Mouse (Mus musculus) lung, postnatal 0 days (tissue): Measurements from ENCODE around the gene Efnb2. TPM values are rescaled to one million over a fixed set of nuclear protein-coding genes. Genes with fewer than 3 reads are reported as not detected.

Experiments used
- ATAC-seq: fragments of 200-750 bp; cut with Nextera tagmentation; 2 replicates; pipeline ENCODE4 v1.8.0; 2017; ENCODE audit warnings: moderate library complexity
- DNase-seq: peaks from one replicate; pipeline ENCODE4 v3.0.0-alpha.2; 2016; ENCODE audit warnings: low spot score
- H3K27ac ChIP-seq: fragments of 300-500 bp; sonication (generic); 2 replicates; pipeline ENCODE4 v1.5.1; 2014; ENCODE audit warnings: antibody characterized with exemption, mild to moderate bottlenecking, low read length, mixed read lengths
- H3K27me3 ChIP-seq: fragments of 300-500 bp; sonication (generic); replicated peaks from 2 replicates; pipeline ENCODE4 v1.6.1; 2014; ENCODE audit warnings: low read length, mixed read lengths; ENCODE audit not compliant: insufficient read depth
- H3K36me3 ChIP-seq: fragments of 300-500 bp; sonication (generic); 2 replicates; pipeline ENCODE4 v1.6.1; 2014; ENCODE audit warnings: low read length, mixed read lengths; ENCODE audit not compliant: insufficient read depth
- H3K4me1 ChIP-seq: fragments of 300-500 bp; sonication (generic); 2 replicates; pipeline ENCODE4 v1.6.1; 2014; ENCODE audit warnings: antibody characterized with exemption, low read depth, low read length, mixed read lengths; ENCODE audit not compliant: insufficient read depth
- H3K4me2 ChIP-seq: fragments of 300-500 bp; sonication (generic); replicated peaks from 2 replicates; pipeline ENCODE4 v1.6.1; 2014; ENCODE audit warnings: low read depth, mild to moderate bottlenecking, low read length, moderate library complexity, mixed read lengths
- H3K4me3 ChIP-seq: fragments of 300-500 bp; sonication (generic); 2 replicates; pipeline ENCODE4 v1.5.1; 2014; ENCODE audit warnings: low read depth, low read length
- H3K9ac ChIP-seq: fragments of 300-500 bp; sonication (generic); replicated peaks from 2 replicates; pipeline ENCODE4 v1.6.1; 2014; ENCODE audit warnings: low read depth, mild to moderate bottlenecking
- H3K9me3 ChIP-seq: fragments of 300-500 bp; sonication (generic); 2 replicates; pipeline ENCODE4 v1.6.1; 2016; ENCODE audit warnings: low read length, mixed read lengths
- CTCF ChIP-seq: IDR thresholded peaks from 2 replicates; pipeline ENCODE4 v1.5.1; 2016; ENCODE audit warnings: antibody characterized with exemption, mild to moderate bottlenecking
- EP300 ChIP-seq: IDR thresholded peaks from 2 replicates; pipeline ENCODE4 v1.6.1; 2016; ENCODE audit warnings: antibody characterized with exemption, mild to moderate bottlenecking, control low read depth
- WGBS: fragments of 180-500 bp; shearing (Covaris S2); extraction: QIAGEN DNeasy Blood & Tissue Kit; methylation state at CpG from one replicate; pipeline ENCODE4 v1.1.7; 2014; 5-methylcytosine and 5-hydroxymethylcytosine counted together
- polyA plus RNA-seq: library from polyadenylated mRNA; unstranded; fragments of >200 nt; fragmentation: Nextera tagmentation; extraction: Ambion mirVana; gene quantifications from 2 replicates; pipeline ENCODE4 v1.2.1, GENCODE M21; 2015

The Efnb2 gene
- polyA plus RNA-seq, 1 experiment from 2014 or later = 26.7 TPM

DNA sequence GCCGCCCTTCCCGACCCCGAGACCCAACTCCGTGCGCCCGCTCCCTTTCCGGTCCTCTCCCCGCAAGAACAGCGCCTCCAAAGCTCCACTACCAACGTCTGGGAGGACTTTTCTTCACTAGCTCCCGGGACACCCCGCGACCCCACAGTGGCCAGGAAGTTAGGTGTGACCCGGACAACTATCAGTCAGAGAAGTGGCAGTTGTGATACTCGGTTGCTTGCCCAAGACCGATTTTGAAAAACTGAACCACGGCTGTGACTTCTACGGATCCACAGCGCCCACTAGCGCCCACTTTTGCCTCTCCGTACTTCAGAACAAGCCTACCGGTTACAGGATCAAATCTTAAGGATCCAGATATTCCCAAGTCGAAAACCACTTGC lies 707 bp upstream of the Efnb2 start:
- Histone ChIP-seq H3K4me2 (peak overlapping the region; percentile 93), H3K4me1 (peaks cover 4% of the 10 kb centered on the region; the same call in 1 of the 2 replicates), H3K36me3 (no peaks in the 10 kb centered on the region), H3K9ac (peak overlapping the region; percentile 46), H3K9me3 (no peaks in the 10 kb centered on the region), H3K4me3 (peak overlapping the region; percentile 86), H3K27ac (peak overlapping the region; percentile 84), H3K27me3 (no peaks in the 10 kb centered on the region)
- under 1% methylated on average over 23 of the region's 23 CpGs for WGBS
- DNase-seq = peak; percentile 93
- TF ChIP-seq CTCF (peak; percentile 90), EP300 (no peak)
- peak; percentile 13 for ATAC-seq

- peak; percentile 29 for ATAC-seq
- Histone ChIP-seq H3K4me3 (peak overlapping the region; percentile 86), H3K4me1 (peaks cover 4% of the 10 kb centered on the region; the same call in 1 of the 2 replicates), H3K36me3 (no peaks in the 10 kb centered on the region), H3K9me3 (no peaks in the 10 kb centered on the region), H3K4me2 (peak overlapping the region; percentile 93), H3K27me3 (no peaks in the 10 kb centered on the region), H3K9ac (peak overlapping the region; percentile 76), H3K27ac (peak overlapping the region; percentile 84)
- under 1% methylated on average over 60 of the region's 88 CpGs for WGBS
- TF ChIP-seq CTCF = no peak
- TF ChIP-seq EP300 = no peak
- no peak for DNase-seq
Measured at GRCm38 (mm10) chr8:8660307-8661098, 539 bp downstream of the Efnb2 start.

- Histone ChIP-seq H3K27me3 (no peaks in the 10 kb centered on the region), H3K9me3 (no peaks in the 10 kb centered on the region), H3K9ac (peak overlapping the region; percentile 76), H3K4me2 (peak overlapping the region; percentile 93), H3K36me3 (no peaks in the 10 kb centered on the region), H3K4me1 (peaks cover 5% of the 10 kb centered on the region; the same call in 1 of the 2 replicates), H3K27ac (peak overlapping the region; percentile 84), H3K4me3 (peak overlapping the region; percentile 86)
- peak; percentile 40 for DNase-seq
- TF ChIP-seq EP300 (no peak), CTCF (no peak)
- under 1% methylated on average over 53 of the region's 53 CpGs for WGBS
- ATAC-seq = no peak
Measured at GRCm38 (mm10) chr8:8659503-8660306, 1.3 kb downstream of the Efnb2 start.

- peak overlapping the region; percentile 47 for H3K27ac ChIP-seq
- peak; percentile 58 for ATAC-seq
- no peaks in the 10 kb centered on the region for H3K9me3 ChIP-seq
- no peaks in the 10 kb centered on the region for H3K36me3 ChIP-seq
- peak; percentile 95 for DNase-seq
- 4% methylated on average over 19 of the region's 19 CpGs for WGBS
- TF ChIP-seq EP300 (no peak), CTCF (peak; percentile 86)
- peak overlapping the region; percentile 86 for H3K4me3 ChIP-seq
- H3K27me3 ChIP-seq = no peaks in the 10 kb centered on the region
- H3K4me2 ChIP-seq = peak overlapping the region; percentile 93
- H3K4me1 ChIP-seq = peaks cover 8% of the 10 kb centered on the region; the same call in 1 of the 2 replicates
- H3K9ac ChIP-seq = peak overlapping the region; percentile 76
Measured at GRCm38 (mm10) chr8:8658426-8659224, 2.4 kb downstream of the Efnb2 start.

GRCm38 (mm10) chr8:8657692-8658355 lies 3.2 kb downstream of the Efnb2 start:
- ATAC-seq = no peak
- 39% methylated on average over 5 of the region's 5 CpGs for WGBS
- H3K9me3 ChIP-seq = no peaks in the 10 kb centered on the region
- DNase-seq = no peak
- H3K4me2 ChIP-seq = peak overlapping the region; percentile 93
- H3K36me3 ChIP-seq = no peaks in the 10 kb centered on the region
- no peaks in the 10 kb centered on the region for H3K27me3 ChIP-seq
- peaks cover 8% of the 10 kb centered on the region; the same call in 1 of the 2 replicates for H3K4me1 ChIP-seq
- H3K9ac ChIP-seq = no peak overlapping the region; the same call in 1 of the 2 replicates
- H3K4me3 ChIP-seq = peak overlapping the region; percentile 86
- peak overlapping the region; percentile 47; the same call in 1 of the 2 replicates for H3K27ac ChIP-seq
- TF ChIP-seq CTCF = no peak
